Mouse (Mus musculus): ENCODE measurements around the gene Iqck.

Gene Iqck

DNA sequence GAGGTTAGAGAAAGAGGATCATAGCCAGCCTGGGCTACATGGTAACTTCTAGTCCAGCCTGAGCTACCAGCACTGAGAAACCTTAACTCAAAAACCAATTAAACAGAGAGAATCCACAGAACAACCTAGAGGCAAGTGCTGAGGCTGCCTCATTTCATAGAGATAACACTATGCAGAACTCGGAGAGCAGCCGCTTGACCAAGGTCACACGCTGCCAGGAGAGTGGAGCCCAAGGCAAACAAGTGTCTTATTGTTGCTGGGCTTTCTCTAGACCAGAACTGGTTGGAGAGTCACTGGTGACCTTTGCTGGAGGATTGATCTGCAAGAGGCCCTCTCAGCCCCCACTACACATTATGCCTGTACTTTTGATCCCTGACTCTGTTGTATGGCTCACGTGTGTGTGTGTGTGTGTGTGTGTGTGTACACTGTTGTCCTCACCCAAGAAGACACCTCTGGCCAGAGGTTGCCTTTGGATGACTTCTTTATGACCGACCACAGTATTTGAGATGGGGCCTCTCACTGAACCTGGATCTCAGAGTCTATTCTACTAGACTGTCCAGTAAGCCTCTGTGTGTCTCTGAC, 133.8 kb downstream of the Iqck start:
- no peak for DNase-seq (ENCODE audit: low read depth, low spot score)

DNA sequence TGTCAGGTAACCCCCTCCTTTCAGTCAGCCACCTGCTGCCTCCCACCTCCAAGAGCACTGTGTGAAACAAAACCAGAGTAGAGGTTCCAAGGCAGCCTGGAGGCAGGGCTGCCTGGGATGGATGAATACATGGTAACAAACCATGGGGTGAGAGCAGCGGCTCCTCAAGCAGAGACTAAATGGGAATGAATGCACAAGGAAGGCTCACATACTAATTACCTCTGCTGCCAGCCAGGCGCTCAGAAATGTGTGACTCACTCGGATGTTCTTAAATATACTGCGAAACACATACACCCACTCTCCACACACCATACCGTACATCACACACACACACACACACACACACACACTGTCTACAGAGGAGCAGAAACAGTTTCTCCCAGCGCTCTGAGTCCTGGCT, 134.7 kb downstream of the Iqck start:
- DNase-seq (ENCODE audit: low read depth, low spot score) = peak; percentile 64

DNA sequence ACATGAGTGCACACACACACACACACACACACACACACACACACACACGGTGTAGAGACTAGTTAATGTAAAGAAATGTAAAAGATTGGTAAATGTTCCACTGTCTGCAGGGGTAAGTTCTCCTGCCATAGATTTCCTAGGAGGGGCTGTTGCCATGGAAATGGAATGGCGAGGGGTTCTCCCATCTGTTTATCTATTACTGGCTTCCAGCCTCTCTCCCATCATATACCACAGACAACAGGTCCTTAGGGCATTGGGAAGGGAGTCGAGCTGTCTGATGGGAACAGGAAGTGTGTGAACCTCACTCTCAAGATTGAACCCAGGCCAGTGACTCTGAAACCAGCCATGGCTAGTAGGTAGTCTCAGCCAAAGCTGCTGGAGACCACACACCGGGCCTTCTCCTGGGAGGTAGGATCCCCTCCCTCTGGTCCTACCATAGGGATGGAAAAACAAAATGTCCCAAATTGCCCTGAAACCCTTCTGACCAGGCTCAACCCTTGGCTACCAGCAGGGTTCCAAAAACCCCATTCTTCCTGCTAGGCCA, 135.9 kb downstream of the Iqck start:
- peak; percentile 8 for DNase-seq (ENCODE audit: low read depth, low spot score)

DNA sequence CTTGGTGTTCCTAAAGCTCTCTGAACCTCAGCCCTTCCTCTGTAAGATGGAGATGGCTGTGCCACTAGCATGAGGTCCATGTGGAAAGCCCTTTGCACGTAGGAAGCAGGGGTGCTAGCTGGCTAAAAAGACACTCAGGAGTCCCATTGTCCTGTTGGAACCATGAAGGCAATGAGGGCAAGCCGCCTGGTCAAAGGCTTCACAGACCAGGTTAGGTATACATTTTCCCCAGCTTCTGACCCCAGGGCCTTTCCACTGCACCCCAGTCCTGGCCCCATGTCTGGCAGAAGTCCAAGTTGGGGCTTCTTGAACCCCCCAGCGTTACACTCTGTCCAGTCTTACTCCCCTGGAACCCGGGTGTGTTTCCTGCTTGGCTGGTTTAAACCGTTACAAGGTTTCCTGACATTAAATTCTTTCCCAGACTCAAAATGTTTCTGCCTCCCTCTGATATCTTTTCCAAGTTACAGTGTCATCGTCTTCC, 136.6 kb downstream of the Iqck start:
- no peak for DNase-seq (ENCODE audit: low read depth, low spot score)

DNA sequence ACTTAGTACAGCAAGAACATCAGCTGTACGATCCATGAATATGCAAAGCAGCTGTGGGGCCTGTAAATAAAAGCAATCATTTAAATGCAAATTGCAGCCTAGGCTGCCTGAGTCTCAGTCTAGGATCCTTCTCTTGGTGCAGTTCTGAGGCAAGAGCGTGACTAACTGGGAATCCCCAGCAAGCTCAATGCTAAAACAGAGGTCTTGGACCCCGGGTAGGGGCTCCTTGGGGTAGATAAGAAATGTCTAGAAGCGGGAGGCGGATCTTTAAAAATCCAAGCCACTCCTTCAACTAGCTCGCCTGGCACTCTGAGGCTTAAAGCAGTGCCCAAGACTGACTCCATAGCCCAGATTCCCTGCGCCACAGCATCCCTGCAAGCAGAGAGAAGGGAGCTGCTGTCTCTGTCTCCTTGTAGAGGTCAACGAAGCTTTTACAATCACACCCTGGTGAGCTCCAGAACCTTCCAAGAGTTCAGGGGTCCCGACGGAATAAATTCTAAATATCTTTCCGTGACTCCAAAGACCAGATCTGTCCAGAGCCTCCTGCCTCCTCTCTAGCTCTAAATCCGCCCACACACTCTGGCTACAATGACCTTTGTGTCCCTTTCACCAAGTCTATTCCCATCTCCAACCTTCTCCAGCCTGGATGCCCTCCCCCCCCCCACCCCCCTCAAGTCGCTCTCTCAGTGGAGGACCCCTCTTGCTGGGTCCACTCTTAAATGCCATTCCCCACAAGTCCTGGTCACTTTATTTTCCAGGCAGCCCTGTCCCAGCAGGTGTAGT, 137.3 kb downstream of the Iqck start:
- peak; percentile 47 for DNase-seq (ENCODE audit: low read depth, low spot score)

DNA sequence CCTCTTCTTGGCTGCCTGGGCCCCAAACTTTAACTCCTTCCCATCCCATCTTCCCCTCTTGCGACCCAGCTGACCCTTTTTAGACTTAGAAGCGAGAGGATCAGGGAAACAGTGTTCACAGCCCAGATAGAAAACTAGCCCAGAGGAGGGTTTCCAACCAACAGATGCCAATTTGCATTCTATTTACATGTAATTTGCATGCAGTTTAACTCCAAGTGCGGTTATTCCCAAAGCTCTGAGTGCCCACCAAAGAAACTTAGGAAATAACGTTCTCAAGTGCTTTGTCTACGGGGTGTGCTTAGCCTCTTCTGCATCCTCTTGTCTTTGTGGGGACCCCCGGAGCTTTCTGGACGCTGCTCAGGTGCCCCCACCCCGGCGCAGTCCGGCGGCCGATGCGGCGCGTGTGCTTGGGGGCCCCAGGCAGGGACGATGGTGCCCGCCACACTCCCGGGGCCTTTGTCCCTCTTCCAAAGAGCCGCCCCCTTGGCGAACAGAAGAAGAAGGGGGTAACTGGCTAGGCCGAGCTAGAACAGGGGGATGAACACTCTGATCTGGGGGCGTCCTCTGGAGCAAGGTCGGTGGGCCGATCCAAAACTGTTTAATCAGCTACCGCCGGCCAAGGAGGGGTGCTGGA, 138.2 kb downstream of the Iqck start:
- DNase-seq (ENCODE audit: low read depth, low spot score) = peak; percentile 20

DNA sequence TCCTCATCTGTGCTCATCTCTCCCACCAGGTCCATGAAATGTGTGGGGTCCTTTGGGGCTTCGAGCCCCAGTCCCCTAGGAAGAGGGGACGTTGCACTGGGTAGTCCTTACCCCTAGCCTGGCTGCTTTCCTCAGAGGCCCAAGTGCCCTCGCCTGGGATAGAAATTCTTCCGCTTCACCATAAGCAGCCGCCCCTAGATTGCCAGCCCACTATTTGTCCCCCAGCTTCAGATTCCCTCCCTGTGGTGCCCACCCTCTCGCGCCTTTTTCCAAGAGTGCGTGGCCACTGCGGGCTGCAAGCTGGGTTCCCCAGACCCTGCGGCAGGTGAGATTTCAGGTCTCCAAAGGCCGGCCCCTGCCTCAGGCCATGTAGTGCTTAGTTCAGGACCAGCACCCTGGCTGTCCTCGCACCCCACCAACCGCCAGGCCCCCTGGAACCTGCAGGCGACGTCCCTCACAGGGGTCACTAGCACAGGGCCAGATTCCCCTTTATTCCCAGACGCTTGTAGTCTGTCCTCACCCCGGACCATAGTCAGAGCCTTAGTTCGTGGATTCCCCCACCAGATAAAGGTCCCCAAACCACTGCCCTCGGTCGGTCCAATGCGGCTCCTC, 138.8 kb downstream of the Iqck start:
- peak; percentile 31 for DNase-seq (ENCODE audit: low read depth, low spot score)

DNA sequence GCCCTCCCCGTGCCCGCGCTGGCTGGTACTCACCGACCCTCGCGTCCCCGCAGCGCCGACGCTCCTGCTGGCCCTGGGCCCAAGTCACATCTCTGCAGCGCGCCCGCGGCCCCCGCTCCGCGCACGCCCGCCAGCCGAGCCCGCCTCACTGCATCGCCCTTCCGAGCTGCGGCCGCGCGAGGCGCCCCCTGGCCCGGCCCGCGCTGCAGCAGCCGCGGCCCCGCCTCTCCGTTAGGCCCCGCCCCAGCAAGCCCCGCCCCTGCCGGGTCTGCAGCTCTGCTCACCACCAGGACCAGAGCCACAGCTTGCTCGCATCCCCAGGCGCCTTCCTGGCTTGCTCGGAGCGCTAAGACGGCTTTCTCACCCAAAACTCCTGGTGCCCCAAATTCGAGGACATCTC, 139.5 kb downstream of the Iqck start, which contains the start of gene Gprc5b:
TSS of gene Gprc5b (minus strand) at position 205 of the 400 bp plus-strand sequence.
- peak; percentile 77 for DNase-seq (ENCODE audit: low read depth, low spot score)

DNA sequence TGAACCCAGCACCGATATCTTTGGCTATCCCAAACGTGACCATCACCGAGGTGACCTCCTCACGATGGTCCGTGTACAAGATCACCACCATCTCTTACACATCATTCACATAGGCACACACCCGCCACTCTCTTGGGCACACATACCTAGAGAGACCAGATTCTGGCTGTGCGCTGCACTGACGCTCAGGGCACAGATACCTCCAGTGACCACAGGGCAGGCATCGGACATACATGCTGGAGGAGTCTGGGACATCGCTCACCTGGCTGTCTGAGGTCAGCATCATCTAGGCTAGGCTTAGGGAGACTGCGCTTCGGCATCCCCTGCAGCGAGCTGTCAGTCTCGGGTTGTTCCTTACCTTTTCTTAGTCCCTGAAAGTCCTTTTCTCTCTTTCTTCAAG, 140.1 kb downstream of the Iqck start:
- no peak for DNase-seq (ENCODE audit: low read depth, low spot score)

DNA sequence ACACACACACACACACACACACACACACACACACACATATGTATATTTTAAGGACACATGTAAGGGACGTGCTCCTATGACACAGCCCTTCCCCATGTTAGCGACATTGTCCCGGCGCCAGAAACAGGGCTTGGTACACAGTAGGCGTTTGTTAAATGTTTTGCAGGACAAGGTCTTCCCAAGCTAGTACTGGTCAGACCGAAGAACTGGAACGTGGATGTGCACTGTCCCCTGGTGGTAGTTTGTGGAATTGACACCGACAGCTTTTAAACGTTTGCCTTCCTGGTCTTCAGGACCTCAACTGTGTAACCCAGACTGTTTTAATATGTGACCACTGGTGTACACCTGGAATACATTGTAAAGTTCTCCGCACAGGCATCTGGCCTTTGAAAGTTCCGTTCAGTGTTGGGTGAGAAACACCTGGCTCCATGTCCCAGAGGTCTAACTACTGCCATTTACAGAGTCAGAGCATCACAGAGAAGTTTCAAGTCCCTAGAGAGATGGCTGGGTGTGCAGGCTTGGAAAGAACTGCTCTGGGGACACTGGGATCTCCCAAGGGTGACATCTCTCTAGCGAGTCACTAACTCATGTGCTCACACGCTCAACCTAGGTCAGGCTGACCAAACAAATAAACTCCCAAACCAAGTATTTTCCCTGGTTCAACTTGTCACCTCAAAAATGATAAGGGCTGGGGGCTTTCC, 140.7 kb downstream of the Iqck start:
- peak; percentile 90 for DNase-seq (ENCODE audit: low read depth, low spot score)

DNA sequence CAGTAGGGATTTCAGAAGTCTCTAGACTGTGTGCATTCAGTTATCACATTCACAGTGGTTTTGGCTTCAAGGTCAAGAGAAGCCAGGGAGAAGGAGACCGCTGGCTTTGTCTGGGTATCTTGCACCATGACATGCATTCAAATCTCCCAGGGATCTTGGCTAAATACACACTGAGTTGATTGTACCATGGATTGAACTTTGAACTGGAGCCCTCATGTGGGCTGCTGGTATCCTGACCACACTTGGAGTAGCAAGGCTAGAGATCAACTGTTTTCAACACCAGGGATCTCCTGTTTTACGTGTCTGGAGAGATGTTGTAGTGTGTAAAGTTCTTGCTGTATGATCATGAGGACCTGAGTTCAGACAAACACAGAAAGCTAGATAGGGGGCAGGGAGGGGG, 144.3 kb downstream of the Iqck start:
- no peak for DNase-seq (ENCODE audit: low read depth, low spot score)

DNA sequence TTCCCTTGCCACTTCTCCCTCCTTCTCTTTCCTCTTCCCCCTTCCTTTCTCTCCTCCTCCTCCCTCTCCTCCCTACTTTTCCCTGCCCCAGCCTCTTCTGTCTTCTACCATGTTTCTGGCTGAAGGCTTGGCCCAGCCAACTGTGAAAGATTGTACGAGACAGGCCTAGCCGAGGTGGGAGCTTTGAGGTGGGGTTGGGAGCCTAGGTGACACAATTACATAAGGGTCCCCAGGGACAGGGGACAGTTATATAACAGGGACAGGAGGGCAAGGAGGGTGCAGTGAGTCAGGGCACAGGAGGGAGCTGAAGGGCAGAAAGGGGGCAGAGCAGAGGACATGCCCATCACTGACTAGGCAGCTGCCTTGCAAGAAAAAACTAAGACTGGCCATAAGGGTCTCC, 146.4 kb downstream of the Iqck start:
- DNase-seq (ENCODE audit: low read depth, low spot score) = no peak

DNA sequence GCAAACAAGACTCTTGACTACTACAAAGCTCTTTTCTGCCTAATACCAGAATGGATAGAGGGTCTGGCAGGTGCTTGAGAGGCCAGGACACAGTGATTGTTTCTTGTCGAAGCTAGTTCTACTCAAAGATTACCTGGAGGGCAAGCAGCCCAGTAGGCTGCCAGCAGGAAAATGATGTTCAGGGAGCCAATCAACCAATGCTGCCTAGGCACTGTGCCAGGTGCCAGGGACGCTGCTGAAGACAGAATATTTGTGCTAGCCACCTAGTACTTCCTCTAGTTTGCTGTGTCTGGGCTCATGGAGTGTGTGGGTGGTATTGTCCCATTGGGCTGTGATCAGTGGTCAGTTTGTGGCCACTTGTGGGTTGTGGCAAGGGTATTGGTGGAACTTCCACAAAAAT, 146.9 kb downstream of the Iqck start:
- DNase-seq (ENCODE audit: low read depth, low spot score) = no peak

DNA sequence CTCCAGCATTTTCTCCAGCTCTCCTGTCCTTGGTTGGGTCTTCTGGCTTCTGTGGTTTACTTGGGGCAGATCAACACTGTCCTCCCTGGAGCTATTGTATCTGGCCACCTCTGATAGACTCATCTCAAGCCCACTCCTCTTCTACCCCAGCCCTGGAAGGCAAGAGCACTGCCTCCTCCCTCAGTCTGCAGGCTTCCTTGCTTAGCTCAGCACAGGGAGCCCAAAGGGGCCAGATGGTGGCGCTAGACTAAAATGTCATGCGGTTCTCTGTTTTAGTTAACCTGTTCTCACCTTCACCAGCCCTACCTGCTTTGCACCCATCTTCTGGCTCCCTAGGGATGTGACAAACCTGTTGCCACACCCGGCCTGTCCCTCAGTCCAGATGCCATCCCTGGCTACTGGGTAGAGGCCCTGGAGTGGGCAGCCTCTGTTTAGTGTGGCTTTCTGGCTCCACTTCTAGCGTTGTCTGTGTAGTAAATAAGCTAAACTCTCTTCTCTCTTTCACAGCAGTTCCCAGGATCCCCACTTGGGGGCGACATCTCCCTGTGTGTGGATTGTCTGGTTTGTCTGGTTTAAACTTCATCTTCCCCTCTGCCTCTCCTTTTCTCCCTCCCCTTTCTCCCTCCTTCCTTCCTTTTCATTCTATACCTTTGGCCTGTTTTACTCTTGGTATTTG, 155.4 kb downstream of the Iqck start:
- peak; percentile 79 for DNase-seq (ENCODE audit: low read depth, low spot score)

DNA sequence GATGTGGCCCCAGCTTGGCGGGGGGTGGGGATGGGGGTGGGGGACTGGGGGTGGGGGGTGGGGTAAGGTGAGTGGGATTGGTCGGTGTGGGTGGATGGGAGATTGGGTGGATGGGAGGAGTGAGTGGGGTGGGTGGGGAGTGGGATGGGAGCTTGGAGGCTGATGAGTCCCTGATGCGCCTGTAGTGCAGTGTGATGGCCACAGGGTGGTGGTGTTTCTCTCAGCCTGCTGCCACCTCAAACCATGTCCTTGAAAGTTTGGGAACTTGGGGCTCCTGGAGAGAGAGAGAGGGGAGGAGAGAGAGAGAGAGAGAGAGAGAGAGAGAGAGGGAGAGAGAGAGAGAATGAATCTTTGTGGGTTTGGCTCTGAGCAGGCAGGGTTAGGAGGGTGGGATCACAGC, 160.2 kb downstream of the Iqck start:
- DNase-seq (ENCODE audit: low read depth, low spot score) = peak; percentile 37

DNA sequence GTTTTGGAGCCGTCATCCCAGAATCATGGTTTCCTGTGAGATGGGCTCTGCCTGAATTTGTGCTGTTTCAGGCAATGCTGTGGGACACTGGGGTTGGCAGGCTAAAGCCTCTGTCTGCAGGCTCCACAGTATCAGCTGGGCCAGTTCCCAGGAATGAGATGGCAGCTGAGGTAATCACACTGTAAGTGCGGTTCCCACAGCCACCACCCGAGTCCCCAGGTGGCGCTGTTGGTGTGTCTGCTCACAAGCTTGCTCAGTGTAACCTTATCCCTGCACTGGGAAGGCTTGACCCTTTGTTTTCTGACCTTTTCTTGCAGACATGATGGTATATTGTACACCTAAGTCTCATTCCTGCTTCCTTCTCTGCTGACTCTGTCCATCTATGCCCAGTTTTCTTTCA, 164.0 kb downstream of the Iqck start:
- DNase-seq (ENCODE audit: low read depth, low spot score) = peak; percentile 79
